10 mouse cellular contexts compared by ENCODE assay signal in genomic region chr17:32023088-32023487, GRCm38 (mm10). TPM values are rescaled to one million over a fixed set of nuclear protein-coding genes. Genes with fewer than 3 reads are reported as not detected.
DNase-seq lines count a peak whose midpoint lies in the region; ATAC-seq and TF ChIP-seq lines count a peak whose summit lies in the region.
"Had no signal": no experiment of that assay in that cellular context is flagged by ENCODE, and none has a peak within 500 bp of the region (broad histone marks: within the 10 kb centered on the region; RNA-seq: fewer than 3 reads in every experiment).

No protein-coding gene starts in this region.

- peak; percentile 63 for DNase-seq in NIH3T3 (ENCODE audit: low read depth)
- peak; percentile 82 to 88 for DNase-seq in frontal cortex, postnatal 36 days (ENCODE audit: low spot score in 2 of 2)
- DNase-seq in right cerebral cortex, adult 18-20 months: peak; percentile 93
- no peak for DNase-seq in liver, postnatal 0 days
- DNase-seq in cerebellum, adult 11-12 months: no peak

- peaks cover 12% of the 10 kb centered on the region for H3K4me1 ChIP-seq in heart, embryonic 15.5 days (replicated peaks)
- peaks cover 11% of the 10 kb centered on the region for H3K4me1 ChIP-seq in heart, embryonic 11.5 days (ENCODE audit: control insufficient read depth, insufficient read depth, low read length)
- no peaks in the 10 kb centered on the region for H3K4me1 ChIP-seq in hindbrain, embryonic 13.5 days (replicated peaks)
- no peaks in the 10 kb centered on the region for H3K4me1 ChIP-seq in liver, postnatal 0 days (ENCODE audit: insufficient read depth)

- H3K9ac ChIP-seq in heart, embryonic 15.5 days: no peak overlapping the region
- H3K9ac ChIP-seq in heart, embryonic 11.5 days (ENCODE audit: low read depth, low read length): no peak overlapping the region
- no peak overlapping the region for H3K9ac ChIP-seq in hindbrain, embryonic 13.5 days
- no peak overlapping the region for H3K9ac ChIP-seq in liver, postnatal 0 days (replicated peaks)
- H3K9ac ChIP-seq: limb, embryonic 15.5 days had no signal

- no peaks in the 10 kb centered on the region for H3K36me3 ChIP-seq in heart, embryonic 15.5 days
- H3K36me3 ChIP-seq in heart, embryonic 11.5 days (ENCODE audit: control insufficient read depth, insufficient read depth, low read length): no peaks in the 10 kb centered on the region
- H3K36me3 ChIP-seq in hindbrain, embryonic 13.5 days: no peaks in the 10 kb centered on the region
- no peaks in the 10 kb centered on the region for H3K36me3 ChIP-seq in liver, postnatal 0 days (replicated peaks; ENCODE audit: insufficient read depth, low read length)
- H3K36me3 ChIP-seq: limb, embryonic 15.5 days had no signal

- 55% methylated on average over 8 of the region's 8 CpGs for WGBS in heart, embryonic 15.5 days
- WGBS in heart, embryonic 11.5 days (ENCODE audit: insufficient replicate concordance): 64% methylated on average over 8 of the region's 8 CpGs
- WGBS in hindbrain, embryonic 13.5 days: 87% methylated on average over 8 of the region's 8 CpGs
- 54% methylated on average over 8 of the region's 8 CpGs for WGBS in liver, postnatal 0 days (ENCODE audit: insufficient replicate concordance)

- no peak overlapping the region for H3K4me3 ChIP-seq in heart, embryonic 15.5 days
- no peak overlapping the region for H3K4me3 ChIP-seq in heart, embryonic 11.5 days (ENCODE audit: low read depth, low read length)
- no peak overlapping the region for H3K4me3 ChIP-seq in hindbrain, embryonic 13.5 days
- H3K4me3 ChIP-seq in liver, postnatal 0 days (ENCODE audit: low read depth, low read length): no peak overlapping the region
- H3K4me3 ChIP-seq: erythroblast, embryonic 14.5 days; limb, embryonic 15.5 days had no signal

- 0 out of 2 replicates have a peak overlapping the region, but pooled peaks have one; percentile 14 for H3K27ac ChIP-seq in heart, embryonic 15.5 days
- no peak overlapping the region for H3K27ac ChIP-seq in heart, embryonic 11.5 days (ENCODE audit: low read depth, low read length)
- H3K27ac ChIP-seq in hindbrain, embryonic 13.5 days: no peak overlapping the region
- H3K27ac ChIP-seq in liver, postnatal 0 days (ENCODE audit: low read depth): no peak overlapping the region
- H3K27ac ChIP-seq: limb, embryonic 15.5 days had no signal

- H3K27me3 ChIP-seq in heart, embryonic 15.5 days: no peaks in the 10 kb centered on the region
- no peaks in the 10 kb centered on the region; the same call in 1 of the 2 replicates for H3K27me3 ChIP-seq in heart, embryonic 11.5 days (ENCODE audit: control insufficient read depth, insufficient read depth, low read length)
- H3K27me3 ChIP-seq in hindbrain, embryonic 13.5 days: no peaks in the 10 kb centered on the region
- no peaks in the 10 kb centered on the region for H3K27me3 ChIP-seq in liver, postnatal 0 days (ENCODE audit: insufficient read depth, low read length)
- H3K27me3 ChIP-seq: limb, embryonic 15.5 days had no signal

- no peaks in the 10 kb centered on the region for H3K9me3 ChIP-seq in heart, embryonic 15.5 days (replicated peaks)
- no peaks in the 10 kb centered on the region for H3K9me3 ChIP-seq in heart, embryonic 11.5 days (replicated peaks; ENCODE audit: control insufficient read depth, low read length)
- H3K9me3 ChIP-seq in hindbrain, embryonic 13.5 days: no peaks in the 10 kb centered on the region
- no peaks in the 10 kb centered on the region for H3K9me3 ChIP-seq in liver, postnatal 0 days (ENCODE audit: low read length)
- H3K9me3 ChIP-seq: limb, embryonic 15.5 days had no signal

- no peak for ATAC-seq in heart, embryonic 15.5 days (replicated peaks; ENCODE audit: insufficient number of reproducible peaks, insufficient read depth, low FRiP score, low read depth)
- ATAC-seq in heart, embryonic 11.5 days (replicated peaks; ENCODE audit: insufficient number of reproducible peaks, low FRiP score, low TSS enrichment): no peak
- no peak for ATAC-seq in hindbrain, embryonic 13.5 days (ENCODE audit: low FRiP score)
- no peak for ATAC-seq in liver, postnatal 0 days

- TF ChIP-seq EP300 in liver, postnatal 0 days (IDR thresholded peaks at IDR 0.05; ENCODE audit: low read depth): no peak

- H3K4me2 ChIP-seq in heart, embryonic 15.5 days: no peak overlapping the region
- no peak overlapping the region for H3K4me2 ChIP-seq in heart, embryonic 11.5 days
- no peak overlapping the region for H3K4me2 ChIP-seq in hindbrain, embryonic 13.5 days
- no peak overlapping the region for H3K4me2 ChIP-seq in liver, postnatal 0 days (ENCODE audit: low read depth, low read length)
- H3K4me2 ChIP-seq: limb, embryonic 15.5 days had no signal

- no peak for TF ChIP-seq CTCF in liver, postnatal 0 days (IDR thresholded peaks at IDR 0.05; ENCODE audit: low read depth)

RNA-seq across cellular contexts. Expression of gene Rrp1b, which starts 12.8 kb away (rescaled TPM):
- polyA plus RNA-seq in heart, embryonic 15.5 days (2015; fragmentation: Nextera tagmentation; extraction: Ambion mirVana): 29.2 and 31.7 TPM in 2 replicates
- polyA plus RNA-seq in heart, embryonic 11.5 days (2014; fragmentation: Nextera tagmentation; extraction: Ambion mirVana): 29.5 and 44.3 TPM in 2 replicates
- polyA plus RNA-seq in hindbrain, embryonic 13.5 days (2015; fragmentation: Nextera tagmentation; extraction: Ambion mirVana): 36.2 and 39.5 TPM in 2 replicates
- polyA plus RNA-seq in liver, postnatal 0 days (2015; fragmentation: Nextera tagmentation; extraction: Ambion mirVana): 10.5 and 13.9 TPM in 2 replicates

RNA-seq across cellular contexts. Expression of gene Hsf2bp, which starts 13.1 kb away (rescaled TPM):
- 0.04 and 0.26 TPM in 2 replicates for polyA plus RNA-seq in heart, embryonic 15.5 days (2015; fragmentation: Nextera tagmentation; extraction: Ambion mirVana)
- polyA plus RNA-seq in heart, embryonic 11.5 days (2014; fragmentation: Nextera tagmentation; extraction: Ambion mirVana): 0.35 and 0.44 TPM in 2 replicates
- 0.43 and 0.70 TPM in 2 replicates for polyA plus RNA-seq in hindbrain, embryonic 13.5 days (2015; fragmentation: Nextera tagmentation; extraction: Ambion mirVana)
- polyA plus RNA-seq in liver, postnatal 0 days (2015; fragmentation: Nextera tagmentation; extraction: Ambion mirVana): 0.21 and 0.42 TPM in 2 replicates
- polyA plus RNA-seq: erythroblast, embryonic 14.5 days had no signal

Comparison
In these comparisons a context has a peak if more than half of its experiments do, and no peak if none do; other contexts are left out.
1. DNase-seq: peak in NIH3T3 (single experiment), frontal cortex, postnatal 36 days (2 of 2) and right cerebral cortex, adult 18-20 months (single experiment); none in liver, postnatal 0 days (single experiment) and cerebellum, adult 11-12 months (single experiment).